Mouse (Mus musculus): ENCODE results near the gene Nupr1. TPM values are rescaled to one million over a fixed set of nuclear protein-coding genes. Genes with fewer than 3 reads are reported as not detected.

The Nupr1 gene
- total RNA-seq, 2 experiments from 2014 or later: 6.1 to 8.0 TPM

- DNase-seq: no peak
Measured at GRCm38 (mm10) chr7:126598919-126599318, 31.7 kb downstream of the Nupr1 start.

- no peak for DNase-seq
Measured at GRCm38 (mm10) chr7:126596414-126596813, 34.2 kb downstream of the Nupr1 start.

- DNase-seq: no peak
Measured at GRCm38 (mm10) chr7:126595890-126596289, 34.8 kb downstream of the Nupr1 start.

GRCm38 (mm10) chr7:126594862-126595561, 35.6 kb downstream of the Nupr1 start, which contains the start of gene Il27:
Gene Il27, minus strand, starts transcription at chr7:126594941.
- DNase-seq: no peak

- DNase-seq: peak in 1 of 2 experiments; percentile 41
Measured at GRCm38 (mm10) chr7:126587779-126588178, 42.9 kb downstream of the Nupr1 start.

GRCm38 (mm10) chr7:126586839-126587238, 43.8 kb downstream of the Nupr1 start:
- DNase-seq: peak; percentile 64 to 74

GRCm38 (mm10) chr7:126585717-126586116, 44.9 kb downstream of the Nupr1 start, which contains the start of gene Cln3:
Gene Cln3, minus strand, starts transcription at chr7:126585817.
- no peak for DNase-seq

- DNase-seq: peak in 1 of 2 experiments; percentile 49
Measured at GRCm38 (mm10) chr7:126584506-126584977, 46.1 kb downstream of the Nupr1 start, which contains the start of gene Apobr. Gene Apobr, plus strand, starts transcription at chr7:126584942.

- DNase-seq: no peak
Measured at GRCm38 (mm10) chr7:126583761-126584160, 46.9 kb downstream of the Nupr1 start.

GRCm38 (mm10) chr7:126583251-126583709, 47.4 kb downstream of the Nupr1 start:
- peak; percentile 89 to 92 for DNase-seq

- no peak for DNase-seq
Measured at GRCm38 (mm10) chr7:126582759-126583158, 47.9 kb downstream of the Nupr1 start.

- no peak for DNase-seq
Measured at GRCm38 (mm10) chr7:126581661-126582060, 49.0 kb downstream of the Nupr1 start.

GRCm38 (mm10) chr7:126579172-126579571, 51.5 kb downstream of the Nupr1 start:
- DNase-seq: peak; percentile 38 to 67

GRCm38 (mm10) chr7:126576946-126577345, 53.7 kb downstream of the Nupr1 start:
- DNase-seq: peak in 1 of 2 experiments; percentile 58

Small RNAs within 50 kb of the gene (microRNA-seq; reads per million reads assigned to microRNA genes)
- 0 to 0.27 reads per million in 2 experiments for gene Mir7059

Other genes starting within 250 kb of the Nupr1 start
- gene Nfatc2ip, start 234.1 kb downstream of the Nupr1 start, total RNA-seq (2021): 1 to 10 TPM; 3.8 to 3.9 TPM
- gene Cd19, start 216.0 kb downstream of the Nupr1 start, total RNA-seq (2021): 1 to 10 TPM in 1 of 2 experiments, under 1 TPM in 1; 0.32 to 4.2 TPM
- 1 to 10 TPM; 5.5 to 7.5 TPM for gene Rabep2, start 202.1 kb downstream of the Nupr1 start, total RNA-seq (2021)
- gene Atp2a1, start 167.8 kb downstream of the Nupr1 start, total RNA-seq (2021): under 1 TPM; 0.87 TPM
- gene Sh2b1, start 155.4 kb downstream of the Nupr1 start, total RNA-seq (2021): 10 to 100 TPM; 40.9 to 45.1 TPM
- 100 to 1,000 TPM; 286 to 355 TPM for gene Tufm, start 143.5 kb downstream of the Nupr1 start, total RNA-seq (2021)
- gene Atxn2l, start 127.4 kb downstream of the Nupr1 start, total RNA-seq (2021): 10 to 100 TPM; 33.0 to 37.1 TPM
- gene Eif3c, start 64.5 kb downstream of the Nupr1 start, total RNA-seq (2021): 100 to 1,000 TPM; 142 to 148 TPM
- under 1 TPM; 0.23 to 0.79 TPM for gene Apobr, start 45.9 kb downstream of the Nupr1 start, total RNA-seq (2021)
- gene Cln3, start 45.0 kb downstream of the Nupr1 start, total RNA-seq (2021): 10 to 100 TPM in 1 of 2 experiments, 1 to 10 TPM in 1; 9.0 to 17.9 TPM
- not detected for gene Il27, start 35.9 kb downstream of the Nupr1 start, total RNA-seq (2021)
- gene Sgf29, start 18.4 kb upstream of the Nupr1 start, total RNA-seq (2021): 10 to 100 TPM; 24.8 to 26.5 TPM
- 10 to 100 TPM; 31.1 to 44.0 TPM for gene Sult1a1, start 45.6 kb upstream of the Nupr1 start, total RNA-seq (2021)
- 10 to 100 TPM; 60.1 to 60.4 TPM for gene Bola2, start 64.5 kb upstream of the Nupr1 start, total RNA-seq (2021)
- gene Slx1b, start 64.9 kb upstream of the Nupr1 start, total RNA-seq (2021): 1 to 10 TPM; 3.7 to 4.1 TPM
- gene Coro1a, start 76.9 kb upstream of the Nupr1 start, total RNA-seq (2021): 10 to 100 TPM in 1 of 2 experiments, 1 to 10 TPM in 1; 9.3 to 28.6 TPM
- gene Mapk3, start 128.7 kb upstream of the Nupr1 start, total RNA-seq (2021): 10 to 100 TPM; 37.2 to 46.7 TPM
- gene Gdpd3, start 135.5 kb upstream of the Nupr1 start, total RNA-seq (2021): 1 to 10 TPM in 1 of 2 experiments, under 1 TPM in 1; 0.27 to 1.6 TPM
- gene Ypel3, start 146.1 kb upstream of the Nupr1 start, total RNA-seq (2021): 10 to 100 TPM; 43.4 to 73.3 TPM
- gene Tbx6, start 150.6 kb upstream of the Nupr1 start, total RNA-seq (2021): under 1 TPM; 0.27 to 0.64 TPM
- gene Ppp4c, start 161.6 kb upstream of the Nupr1 start, total RNA-seq (2021): 10 to 100 TPM; 35.6 to 39.0 TPM
- gene Fam57b, start 166.8 kb upstream of the Nupr1 start, total RNA-seq (2021): 1 to 10 TPM; 8.4 to 8.6 TPM
- gene 4930451I11Rik, start 200.8 kb upstream of the Nupr1 start, total RNA-seq (2021): not detected
- not detected for gene Doc2a, start 216.6 kb upstream of the Nupr1 start, total RNA-seq (2021)
- 1 to 10 TPM; 5.0 to 6.4 TPM for gene Hirip3, start 231.1 kb upstream of the Nupr1 start, total RNA-seq (2021)
- 10 to 100 TPM; 17.2 to 19.1 TPM for gene Ino80e, start 231.5 kb upstream of the Nupr1 start, total RNA-seq (2021)